Mouse (Mus musculus) olfactory bulb, adult 2 months (tissue): ENCODE measurements around the gene Stat1.

ENCODE experiments used
- CTCF ChIP-seq: fragments of 200-500 bp; IDR thresholded peaks from 2 replicates; pipeline ENCODE4 v1.5.1; 2012; ENCODE audit warnings: low read depth, mild to moderate bottlenecking, low read length, moderate library complexity; ENCODE audit not compliant: insufficient read depth
- POLR2A ChIP-seq: fragments of 200-500 bp; IDR thresholded peaks from 2 replicates; pipeline ENCODE4 v1.6.1; 2012; ENCODE audit warnings: mild to moderate bottlenecking, low read depth, low read length, moderate library complexity; ENCODE audit not compliant: insufficient read depth

DNA sequence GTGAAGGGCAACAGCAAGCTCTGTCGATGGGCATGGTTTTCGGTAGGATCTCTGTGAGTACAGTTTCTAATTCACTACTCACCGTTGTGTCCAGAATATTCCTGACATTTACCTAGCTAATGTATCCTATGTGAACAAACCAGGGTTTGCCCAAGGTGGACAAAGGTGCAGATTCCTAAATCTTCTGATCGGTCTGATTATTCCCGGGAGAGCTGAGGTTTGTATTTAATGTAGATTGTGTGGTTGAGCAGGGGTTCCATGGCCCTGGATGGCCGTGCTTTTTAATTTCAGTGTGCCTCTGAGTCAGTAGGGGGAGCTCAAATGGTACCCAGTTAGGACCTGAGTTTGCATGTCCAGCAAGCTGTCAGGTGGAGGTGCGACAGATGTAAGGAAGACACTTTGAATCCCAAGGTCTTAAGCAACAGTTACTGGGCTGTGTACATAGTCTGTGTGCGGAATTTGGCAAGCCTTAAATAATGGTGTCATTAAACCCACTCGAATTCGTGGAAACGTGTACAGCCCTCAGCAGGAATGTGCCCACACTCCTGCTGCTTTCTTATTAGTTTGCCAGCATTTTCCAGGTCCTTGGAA lies 12.6 kb downstream of the Stat1 start:
- TF ChIP-seq POLR2A (no peak), CTCF (no peak)
